Mouse (Mus musculus): ENCODE measurements around the gene Dab1.
A peak's percentile ranks its signal among the peaks of the same experiment; 100 is the strongest.

Dab1 gene

GRCm38 (mm10) chr4:104113209-104114005 is 494.2 kb downstream of the Dab1 start:
- no peak for DNase-seq (ENCODE audit: low spot score)

- no peak for DNase-seq (ENCODE audit: low spot score)
Observed at GRCm38 (mm10) chr4:104114006-104114361, 494.8 kb downstream of the Dab1 start.

GRCm38 (mm10) chr4:104120108-104120507 is 500.9 kb downstream of the Dab1 start:
- no peak for DNase-seq (ENCODE audit: low spot score)

DNA sequence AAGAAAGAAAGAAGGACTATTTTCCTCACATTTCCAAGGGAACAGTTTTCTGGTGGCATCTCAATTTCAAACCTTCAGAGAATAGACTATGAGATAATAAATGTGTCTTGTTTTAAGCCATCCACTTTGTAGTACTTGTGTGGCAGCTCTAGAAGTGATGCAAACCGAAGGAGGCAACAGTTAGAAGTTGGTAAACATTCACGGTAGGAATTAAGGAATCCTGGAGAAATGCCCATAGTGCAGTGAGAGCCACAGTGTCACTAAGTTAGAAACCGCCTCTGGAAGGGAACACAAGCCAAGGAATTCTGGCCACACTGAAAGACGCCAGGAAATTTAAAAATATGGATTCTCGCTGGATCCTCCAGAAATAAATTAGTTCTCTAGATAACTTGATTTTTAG is 502.8 kb downstream of the Dab1 start:
- DNase-seq (ENCODE audit: low spot score): no peak

DNA sequence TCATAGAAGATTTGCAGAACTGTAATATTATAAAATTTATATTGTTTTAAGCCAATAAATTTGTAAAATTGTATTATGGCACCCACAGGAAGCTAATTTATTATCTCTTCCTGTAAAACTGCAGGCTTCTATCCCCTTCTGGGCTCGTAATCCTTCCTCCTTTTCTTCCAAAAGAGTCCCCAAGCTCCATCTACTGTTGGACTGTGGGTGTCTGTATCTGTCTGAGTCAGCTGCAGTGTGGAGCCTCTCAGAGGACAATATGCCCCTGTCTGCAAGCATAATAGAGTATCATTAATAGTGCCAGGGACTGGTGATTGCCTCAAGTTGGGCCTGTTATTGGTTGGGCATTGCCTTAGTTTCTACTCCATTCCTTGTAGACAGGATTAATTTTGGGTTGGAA is 503.2 kb downstream of the Dab1 start:
- no peak for DNase-seq (ENCODE audit: low spot score)

- DNase-seq (ENCODE audit: low spot score): no peak
Observed at GRCm38 (mm10) chr4:104153637-104154036, 534.5 kb downstream of the Dab1 start.

- DNase-seq (ENCODE audit: low spot score): no peak
Observed at GRCm38 (mm10) chr4:104178067-104178466, 558.9 kb downstream of the Dab1 start.

DNA sequence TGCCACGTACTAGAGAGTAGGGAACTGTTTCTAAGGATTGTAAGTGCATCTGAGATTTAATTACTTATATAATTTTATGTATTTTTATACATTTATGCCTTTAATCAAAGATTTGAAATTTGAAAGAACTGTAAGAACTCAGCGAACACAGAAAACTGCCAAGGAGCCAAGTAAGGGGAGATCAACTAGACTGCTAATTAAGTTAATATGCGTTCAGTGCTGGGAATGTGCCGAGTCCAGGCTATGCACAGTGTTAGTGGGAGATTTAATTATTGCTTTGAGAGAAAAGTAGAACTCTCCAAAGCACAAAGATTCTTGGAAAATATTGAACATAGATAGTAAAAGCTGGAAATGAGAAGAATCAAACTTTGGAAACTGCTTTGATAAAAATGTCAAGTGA is 567.2 kb downstream of the Dab1 start:
- DNase-seq (ENCODE audit: low spot score): no peak

DNA sequence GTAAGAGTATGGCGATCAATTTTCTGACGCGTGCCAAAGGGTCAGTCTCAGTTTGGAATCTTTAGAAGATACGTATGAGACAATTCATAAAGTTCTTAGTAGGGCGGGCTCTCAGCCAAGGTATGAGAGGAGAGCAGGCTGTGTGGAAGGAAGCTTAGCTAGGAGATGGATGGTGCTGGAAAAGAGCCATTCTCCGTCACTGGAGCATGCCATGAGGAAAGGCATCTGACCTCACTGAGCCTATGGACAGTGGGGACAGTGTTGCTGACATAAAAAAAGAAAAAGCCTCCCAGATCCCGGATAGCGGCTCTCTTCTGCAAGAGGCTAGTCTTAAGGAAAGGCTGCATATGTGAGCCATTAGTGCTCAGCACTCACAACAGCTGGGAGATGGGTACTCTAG is 579.5 kb downstream of the Dab1 start:
- DNase-seq (ENCODE audit: low spot score): no peak

GRCm38 (mm10) chr4:104201686-104202085 is 582.5 kb downstream of the Dab1 start:
- DNase-seq (ENCODE audit: low spot score): no peak

GRCm38 (mm10) chr4:104204047-104204446 is 584.9 kb downstream of the Dab1 start:
- no peak for DNase-seq (ENCODE audit: low spot score)

DNA sequence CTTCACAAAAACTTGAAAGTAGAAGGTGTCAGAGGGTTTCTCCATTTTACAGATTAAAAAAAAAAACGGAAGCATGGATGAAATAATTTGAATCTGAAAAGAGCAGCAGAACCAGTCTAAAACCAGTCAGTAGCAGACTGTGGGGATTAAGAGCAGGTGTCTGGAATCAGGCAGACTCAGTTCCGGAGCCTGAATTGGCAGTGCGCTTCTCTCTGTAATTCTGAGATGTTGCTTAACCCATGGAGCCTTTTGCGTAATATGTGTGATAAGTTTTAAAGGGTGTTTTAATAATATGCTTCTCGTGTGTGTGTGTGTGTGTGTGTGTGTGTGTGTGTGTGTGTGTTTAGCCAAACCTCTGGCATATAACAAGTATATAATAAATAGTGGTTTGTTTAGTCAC is 587.5 kb downstream of the Dab1 start:
- no peak for DNase-seq (ENCODE audit: low spot score)

DNA sequence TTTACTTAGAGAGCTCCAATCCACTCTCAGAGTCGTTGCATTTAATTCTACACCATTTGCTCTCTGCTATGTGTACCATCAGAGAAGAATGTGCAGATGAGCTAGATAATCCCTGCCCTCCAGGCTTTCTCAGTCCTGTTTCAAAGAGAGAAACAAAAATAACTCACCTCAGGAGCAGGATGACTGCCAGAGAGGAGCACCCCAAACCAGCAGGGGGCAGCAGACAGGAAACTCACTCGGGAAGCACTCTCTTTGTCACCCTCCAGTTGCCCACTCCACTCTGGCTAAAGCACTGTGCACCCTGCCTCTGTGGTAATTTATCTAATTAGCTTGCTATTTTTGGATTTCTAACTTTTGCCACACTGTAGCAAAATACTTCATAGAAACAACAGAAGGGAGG is 589.9 kb downstream of the Dab1 start:
- no peak for DNase-seq (ENCODE audit: low spot score)

DNA sequence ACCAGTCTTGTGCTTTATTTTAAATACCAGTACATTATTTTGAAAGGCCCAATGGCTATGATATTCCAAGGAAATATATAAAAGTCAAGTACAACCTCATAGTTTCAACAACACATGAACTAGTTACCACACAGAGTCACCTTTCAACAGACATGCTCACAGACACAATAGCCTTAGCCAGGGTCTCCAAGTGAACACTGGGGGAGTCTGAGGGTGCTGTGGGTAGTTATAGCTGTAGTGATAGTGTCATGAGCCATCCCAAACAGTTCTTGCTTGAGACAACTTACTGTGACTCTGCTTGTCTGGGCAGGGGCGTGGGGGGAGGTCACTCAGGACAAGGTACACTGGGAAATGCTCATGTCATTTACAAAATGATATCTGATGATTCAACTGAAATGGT is 591.6 kb downstream of the Dab1 start:
- DNase-seq (ENCODE audit: low spot score): no peak

GRCm38 (mm10) chr4:104211531-104212455 is 592.6 kb downstream of the Dab1 start:
- DNase-seq (ENCODE audit: low spot score): peak; percentile 50

DNA sequence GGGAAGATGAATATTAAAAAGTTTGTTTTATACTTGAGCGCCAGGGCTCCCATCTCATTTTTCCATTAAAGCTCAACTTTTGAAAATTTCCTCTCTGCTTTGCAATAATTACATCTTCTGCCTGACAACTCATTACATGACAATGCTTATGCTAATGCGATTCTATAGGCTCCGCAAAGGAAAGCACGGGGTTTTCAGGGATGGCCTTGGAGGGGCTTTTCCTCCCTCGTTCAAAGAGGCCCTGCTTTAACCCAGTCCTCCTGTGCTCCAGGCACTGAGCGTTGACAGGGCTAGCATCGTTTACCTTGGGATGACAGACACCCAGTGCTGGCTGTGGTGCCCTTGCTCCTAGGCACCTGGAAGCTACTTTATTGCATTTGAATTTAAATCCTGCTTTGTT is 595.6 kb downstream of the Dab1 start:
- no peak for DNase-seq (ENCODE audit: low spot score)

DNA sequence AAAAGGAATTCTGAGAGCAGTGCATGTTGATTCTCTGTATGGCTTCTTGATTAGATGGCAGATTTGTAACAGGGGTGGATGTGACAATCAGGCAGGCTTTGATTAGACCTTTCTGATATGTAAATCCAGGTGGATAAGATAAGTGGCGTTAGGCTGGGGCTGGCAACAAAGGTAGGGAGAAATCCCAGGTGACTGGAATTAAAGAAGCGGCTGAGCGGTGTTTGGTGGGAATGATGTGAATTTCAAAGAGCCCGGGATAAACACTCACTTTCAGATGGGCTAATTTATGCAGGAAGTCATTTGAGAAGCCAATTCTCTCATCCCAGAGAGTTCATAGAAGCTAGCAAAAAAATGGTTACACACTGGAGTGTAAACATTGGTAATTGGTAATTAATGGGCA is 598.2 kb downstream of the Dab1 start:
- no peak for DNase-seq (ENCODE audit: low spot score)

DNA sequence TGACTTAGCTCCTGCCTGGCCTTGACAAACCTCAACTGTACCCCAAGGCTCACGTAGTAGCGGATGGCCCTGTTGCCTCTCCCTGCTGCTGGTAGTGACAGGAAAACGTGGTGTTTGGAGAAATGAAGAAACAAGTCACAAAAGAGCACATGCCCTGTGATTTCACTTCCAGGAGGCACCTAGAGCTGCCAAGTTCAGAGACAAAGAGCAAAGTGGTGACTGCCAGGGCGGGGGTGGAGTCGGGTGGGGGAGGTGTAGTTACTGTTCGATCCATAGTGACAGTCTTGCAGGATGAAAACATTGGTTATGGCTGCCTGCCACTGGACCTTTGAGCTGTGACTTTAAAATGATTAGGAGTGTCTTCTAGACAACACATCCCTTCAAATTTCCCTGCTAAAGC is 599.6 kb downstream of the Dab1 start:
- no peak for DNase-seq (ENCODE audit: low spot score)

- DNase-seq (ENCODE audit: low spot score): no peak
Observed at GRCm38 (mm10) chr4:104220099-104220498, 600.9 kb downstream of the Dab1 start.

DNA sequence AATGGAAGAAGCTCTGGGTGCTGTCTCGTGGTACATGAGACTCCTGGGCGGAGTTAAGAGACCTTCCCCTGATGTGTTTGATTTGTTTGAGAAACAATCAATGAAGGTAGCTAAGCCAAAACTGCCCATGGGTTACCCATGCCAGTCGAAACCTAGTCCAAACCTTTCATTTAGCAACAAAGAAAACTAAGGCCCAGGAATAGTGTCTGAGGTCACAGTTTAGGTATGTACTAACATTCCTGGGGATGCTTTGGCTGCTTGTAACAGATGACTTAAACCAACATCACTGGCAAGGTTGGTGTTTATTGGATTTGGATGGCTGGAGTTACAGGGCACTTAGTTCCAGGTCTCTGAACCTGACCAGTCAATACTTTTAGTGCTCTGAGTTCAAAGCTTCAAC is 610.1 kb downstream of the Dab1 start:
- DNase-seq (ENCODE audit: low spot score): no peak

DNA sequence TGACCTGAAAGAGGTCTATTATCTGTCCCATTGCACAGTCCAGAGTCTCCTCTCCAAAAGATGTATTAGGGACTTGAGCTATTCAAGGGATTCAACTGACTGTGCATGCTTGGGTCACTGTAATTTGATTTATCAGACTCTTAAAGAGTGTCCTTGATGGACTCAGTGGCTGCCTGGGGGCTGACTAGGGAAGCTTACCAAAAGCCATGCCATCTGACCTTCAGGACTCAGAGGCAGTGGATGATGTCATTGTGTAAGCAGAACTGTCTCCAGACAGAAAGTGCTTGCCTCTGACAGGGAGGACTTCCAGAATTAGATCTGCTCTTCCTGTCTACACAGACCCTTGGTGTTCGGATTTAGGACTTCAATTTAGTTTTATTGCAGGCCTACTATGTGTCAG is 627.3 kb downstream of the Dab1 start:
- no peak for DNase-seq (ENCODE audit: low spot score)

DNA sequence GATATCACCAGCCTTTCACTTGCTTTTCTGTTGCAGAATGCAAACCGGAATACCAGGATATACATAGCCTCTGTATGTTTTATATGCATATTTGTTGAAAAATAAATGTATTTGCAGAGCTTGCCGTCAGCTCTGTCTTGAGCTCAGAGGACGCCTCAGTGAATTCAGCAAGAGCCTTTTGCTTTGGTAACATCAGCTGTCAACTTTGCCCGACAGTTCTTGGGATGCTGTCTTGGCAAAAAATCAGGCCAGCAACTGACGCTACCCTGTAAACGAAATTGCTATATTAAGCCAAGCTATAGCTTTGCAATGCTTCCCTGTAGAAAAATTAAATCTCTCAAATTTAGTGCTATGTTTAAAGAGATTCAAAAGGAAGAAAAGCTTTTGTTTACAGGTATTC is 630.3 kb downstream of the Dab1 start:
- DNase-seq (ENCODE audit: low spot score): no peak

GRCm38 (mm10) chr4:104257776-104258175 is 638.6 kb downstream of the Dab1 start:
- no peak for DNase-seq (ENCODE audit: low spot score)

Measured in yolk sac, embryonic 10.5 days (tissue).